Mouse (Mus musculus) lung, adult 2 months (tissue): ENCODE data around the gene Ppp1r13l.

Experiments
- CTCF ChIP-seq: fragments of 200-500 bp; IDR thresholded peaks from 2 replicates; pipeline ENCODE4 v1.5.1; 2011; ENCODE audit warnings: mild to moderate bottlenecking, low read length, control low read depth; ENCODE audit not compliant: insufficient read depth
- POLR2A ChIP-seq: fragments of 200-500 bp; IDR thresholded peaks from 2 replicates; pipeline ENCODE4 v1.6.1; 2011; ENCODE audit warnings: low read depth, mild to moderate bottlenecking, control low read depth, low read length, borderline replicate concordance; ENCODE audit errors: extremely low read depth

- TF ChIP-seq CTCF (no peak), POLR2A (no peak)
Measured at GRCm38 (mm10) chr7:19365376-19365775, 5.8 kb downstream of the Ppp1r13l start.
